Comparison of ENCODE assay signal across 19 mouse cellular contexts in the genomic region with DNA sequence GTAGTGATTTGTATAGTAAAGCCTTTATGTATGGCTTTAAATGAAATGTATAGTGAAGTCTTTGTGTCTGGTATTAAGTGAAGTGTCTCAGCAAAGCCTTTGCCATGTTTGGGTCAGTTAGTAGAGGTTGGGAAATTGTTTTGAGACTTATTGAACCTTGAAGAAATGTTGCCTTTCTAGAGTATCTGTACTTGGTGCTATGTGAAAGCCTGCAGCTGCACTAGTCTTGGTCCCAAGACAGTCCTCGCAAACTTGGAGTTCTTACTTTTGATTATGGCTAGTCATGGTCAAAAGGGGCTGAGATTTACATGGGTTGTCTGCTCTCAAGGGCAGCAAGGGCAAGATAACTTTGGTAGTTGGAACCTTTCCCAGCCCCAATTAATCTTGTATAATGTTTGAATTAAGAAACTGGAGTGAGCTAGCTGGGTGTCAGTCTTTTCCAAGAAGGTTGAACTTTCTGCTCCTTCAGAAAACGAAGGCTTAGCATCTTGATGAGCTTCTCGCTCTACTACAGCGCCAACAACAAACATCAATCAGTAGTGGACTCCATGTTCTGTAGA. TPM values are rescaled to one million over a fixed set of nuclear protein-coding genes. Genes with fewer than 3 reads are reported as not detected.
DNase-seq lines count a peak whose midpoint lies in the region; ATAC-seq and TF ChIP-seq lines count a peak whose summit lies in the region.
"Had no signal": no experiment of that assay in that cellular context is flagged by ENCODE, and none has a peak within 500 bp of the region (broad histone marks: within the 10 kb centered on the region; RNA-seq: fewer than 3 reads in every experiment).

No protein-coding gene starts in this region.

- TF ChIP-seq POLR2A in kidney, adult 2 months (IDR thresholded peaks at IDR 0.05; ENCODE audit: low read depth, low read length), result no peak

- H3K9ac ChIP-seq in intestine, embryonic 15.5 days, result no peak overlapping the region
- H3K9ac ChIP-seq: embryonic facial prominence, embryonic 13.5 days; forebrain, embryonic 12.5 days; heart, embryonic 15.5 days had no signal

- H3K9me3 ChIP-seq in intestine, embryonic 15.5 days, result no peaks in the 10 kb centered on the region
- H3K9me3 ChIP-seq: forebrain, embryonic 12.5 days; heart, embryonic 15.5 days had no signal

- no peak overlapping the region for H3K4me3 ChIP-seq in kidney, adult 2 months (ENCODE audit: insufficient read depth, low read depth, low read length)
- no peak overlapping the region for H3K4me3 ChIP-seq in intestine, embryonic 15.5 days (replicated peaks)
- H3K4me3 ChIP-seq: embryonic facial prominence, embryonic 13.5 days; forebrain, embryonic 12.5 days; heart, adult 2 months; heart, embryonic 15.5 days had no signal

- no peak overlapping the region for H3K4me2 ChIP-seq in intestine, embryonic 15.5 days (replicated peaks)
- H3K4me2 ChIP-seq: embryonic facial prominence, embryonic 13.5 days; forebrain, embryonic 12.5 days; heart, embryonic 11.5 days; heart, embryonic 15.5 days had no signal

- no peak for ATAC-seq in intestine, embryonic 15.5 days
- ATAC-seq: forebrain, embryonic 16.5 days had no signal

- H3K27ac ChIP-seq in kidney, adult 2 months (ENCODE audit: insufficient read depth, low read depth, low read length), result peak overlapping the region; percentile 67
- no peak overlapping the region for H3K27ac ChIP-seq in intestine, embryonic 15.5 days
- H3K27ac ChIP-seq: embryonic facial prominence, embryonic 13.5 days; forebrain, embryonic 12.5 days; heart, adult 2 months; heart, embryonic 15.5 days had no signal

- no peaks in the 10 kb centered on the region for H3K36me3 ChIP-seq in kidney, adult 2 months (ENCODE audit: control insufficient read depth, insufficient read depth, low read length)
- no peaks in the 10 kb centered on the region for H3K36me3 ChIP-seq in intestine, embryonic 15.5 days
- H3K36me3 ChIP-seq: embryonic facial prominence, embryonic 13.5 days; forebrain, embryonic 12.5 days; heart, embryonic 15.5 days had no signal

- TF ChIP-seq CTCF in kidney, adult 2 months (conservative IDR thresholded peaks at IDR 0.05; ENCODE audit: insufficient read depth, insufficient read length, low read depth, low read length), result no peak

- H3K4me1 ChIP-seq in kidney, adult 2 months (ENCODE audit: control insufficient read depth, insufficient read depth, low read length), result peaks cover under 1% of the 10 kb centered on the region; the same call in 1 of the 2 replicates
- H3K4me1 ChIP-seq in intestine, embryonic 15.5 days (replicated peaks), result no peaks in the 10 kb centered on the region
- H3K4me1 ChIP-seq: heart, embryonic 15.5 days had no signal

- H3K27me3 ChIP-seq in kidney, adult 2 months (replicated peaks; ENCODE audit: control insufficient read depth, insufficient read depth, low read length), result no peaks in the 10 kb centered on the region
- H3K27me3 ChIP-seq in intestine, embryonic 15.5 days (replicated peaks), result 0 out of 2 replicates have a peak, but pooled peaks cover 2% of the 10 kb centered on the region

- peak; percentile 59 for DNase-seq in kidney, adult 2 months
- no peak for DNase-seq in kidney, adult 18-20 months
- DNase-seq in kidney, postnatal 14 days, result peak; percentile 43
- DNase-seq in kidney, postnatal 4 days, result no peak
- peak; percentile 36 for DNase-seq in lung, postnatal 10 days
- DNase-seq in cerebellum, postnatal 10 days, result no peak
- DNase-seq: adrenal gland, postnatal 10 days; cerebellum, adult 11 months; cerebellum, adult 9-10 months; cerebellum, postnatal 36 days; gastrocnemius, postnatal 14 days; heart, adult 2 months; heart, postnatal 14 days had no signal

- 65% methylated on average over 4 of the region's 4 CpGs for WGBS in kidney, adult 2 months
- WGBS in intestine, embryonic 15.5 days, result 83% methylated on average over 4 of the region's 4 CpGs

RNA-seq across cellular contexts. Expression of gene Colgalt2, which starts 4.6 kb away (rescaled TPM):
- polyA plus RNA-seq in kidney, adult 2 months (2012; rRNA removed), result 7.5 and 7.6 TPM in 2 replicates
- 1.4 and 1.5 TPM in 2 replicates for polyA plus RNA-seq in intestine, embryonic 15.5 days (2015; fragmentation: Nextera tagmentation; extraction: Ambion mirVana)

RNA-seq across cellular contexts. Expression of gene Tsen15, which starts 8.5 kb away (rescaled TPM):
- polyA plus RNA-seq in kidney, adult 2 months (2012; rRNA removed), result 14.6 and 18.8 TPM in 2 replicates
- 70.2 and 74.4 TPM in 2 replicates for polyA plus RNA-seq in intestine, embryonic 15.5 days (2015; fragmentation: Nextera tagmentation; extraction: Ambion mirVana)

Comparison
In these comparisons a context has a peak if more than half of its experiments do, and no peak if none do; other contexts are left out.
1. DNase-seq: peak in kidney, adult 2 months (single experiment), kidney, postnatal 14 days (single experiment) and lung, postnatal 10 days (single experiment); none in kidney, adult 18-20 months (single experiment), kidney, postnatal 4 days (0 of 2) and cerebellum, postnatal 10 days (0 of 2).